9 mouse cellular contexts compared by ENCODE assay signal in genomic region chr6:29402693-29403342, GRCm38 (mm10). TPM values are rescaled to one million over a fixed set of nuclear protein-coding genes. Genes with fewer than 3 reads are reported as not detected.
DNase-seq lines count a peak whose midpoint lies in the region; ATAC-seq and TF ChIP-seq lines count a peak whose summit lies in the region.
"Had no signal": no experiment of that assay in that cellular context is flagged by ENCODE, and none has a peak within 500 bp of the region (broad histone marks: within the 10 kb centered on the region; RNA-seq: fewer than 3 reads in every experiment).

No protein-coding gene starts in this region.

- ATAC-seq in hindbrain, embryonic 12.5 days (ENCODE audit: low FRiP score) = no peak
- ATAC-seq in lung, postnatal 0 days = no peak

- peaks cover 11% of the 10 kb centered on the region for H3K27me3 ChIP-seq in hindbrain, embryonic 12.5 days
- H3K27me3 ChIP-seq in lung, postnatal 0 days (replicated peaks; ENCODE audit: insufficient read depth, low read length) = 0 out of 2 replicates have a peak, but pooled peaks cover 6% of the 10 kb centered on the region
- H3K27me3 ChIP-seq in testis, adult 2 months (ENCODE audit: control insufficient read depth, insufficient read depth, low read length) = no peaks in the 10 kb centered on the region

- 10% methylated on average over 34 of the region's 34 CpGs for WGBS in hindbrain, embryonic 12.5 days
- WGBS in lung, postnatal 0 days = 7% methylated on average over 33 of the region's 34 CpGs

- no peak overlapping the region for H3K4me3 ChIP-seq in hindbrain, embryonic 12.5 days
- H3K4me3 ChIP-seq in lung, postnatal 0 days (ENCODE audit: low read depth, low read length) = no peak overlapping the region
- H3K4me3 ChIP-seq in testis, adult 2 months (ENCODE audit: control insufficient read depth, low read depth, low read length) = peak overlapping the region; percentile 95

- H3K27ac ChIP-seq in hindbrain, embryonic 12.5 days = no peak overlapping the region
- no peak overlapping the region for H3K27ac ChIP-seq in lung, postnatal 0 days (ENCODE audit: low read length)
- H3K27ac ChIP-seq in testis, adult 2 months (ENCODE audit: control insufficient read depth, insufficient read depth, low read depth, low read length) = peak overlapping the region; percentile 75
- H3K27ac ChIP-seq: macrophage had no signal

- no peak overlapping the region for H3K9ac ChIP-seq in hindbrain, embryonic 12.5 days
- no peak overlapping the region for H3K9ac ChIP-seq in lung, postnatal 0 days (replicated peaks; ENCODE audit: low read depth)

- peak; percentile 24; the same call in 1 of the 2 replicates for TF ChIP-seq CTCF in lung, postnatal 0 days (IDR thresholded peaks at IDR 0.05)
- peak; percentile 66 for TF ChIP-seq CTCF in testis, adult 2 months (IDR thresholded peaks at IDR 0.05; ENCODE audit: control insufficient read depth, insufficient read depth, insufficient replicate concordance, low read depth, low read length)

- peaks cover 2% of the 10 kb centered on the region for H3K4me1 ChIP-seq in hindbrain, embryonic 12.5 days
- no peaks in the 10 kb centered on the region for H3K4me1 ChIP-seq in lung, postnatal 0 days (ENCODE audit: insufficient read depth, low read depth, low read length)
- H3K4me1 ChIP-seq in testis, adult 2 months (ENCODE audit: control insufficient read depth, insufficient read depth, low read length) = no peaks in the 10 kb centered on the region; the same call in 1 of the 2 replicates

- no peaks in the 10 kb centered on the region for H3K9me3 ChIP-seq in hindbrain, embryonic 12.5 days (replicated peaks)
- no peaks in the 10 kb centered on the region for H3K9me3 ChIP-seq in lung, postnatal 0 days (ENCODE audit: low read length)

- TF ChIP-seq EP300 in lung, postnatal 0 days (IDR thresholded peaks at IDR 0.05) = no peak

- peak; percentile 33 for DNase-seq in adrenal gland, postnatal 10 days
- DNase-seq in adrenal gland, postnatal 25 days = no peak
- DNase-seq in ovary, postnatal 36 days (ENCODE audit: low spot score) = peak; percentile 32
- DNase-seq in ovary, postnatal 10 days (ENCODE audit: low spot score) = no peak
- DNase-seq in lung, postnatal 0 days (ENCODE audit: low spot score) = no peak
- DNase-seq in frontal cortex, postnatal 25 days (ENCODE audit: low spot score in 2 of 2) = no peak

- peaks cover 12% of the 10 kb centered on the region; the same call in 1 of the 2 replicates for H3K36me3 ChIP-seq in hindbrain, embryonic 12.5 days
- no peaks in the 10 kb centered on the region for H3K36me3 ChIP-seq in lung, postnatal 0 days (ENCODE audit: insufficient read depth, low read length)
- H3K36me3 ChIP-seq in testis, adult 2 months (ENCODE audit: control insufficient read depth, insufficient read depth, low read length) = peaks cover 1% of the 10 kb centered on the region; the same call in 1 of the 2 replicates

- peak; percentile 69 for TF ChIP-seq POLR2A in testis, adult 2 months (IDR thresholded peaks at IDR 0.05; ENCODE audit: control insufficient read depth, low read depth, low read length)

- H3K4me2 ChIP-seq in hindbrain, embryonic 12.5 days (replicated peaks) = peak overlapping the region; percentile 19
- no peak overlapping the region for H3K4me2 ChIP-seq in lung, postnatal 0 days (replicated peaks; ENCODE audit: low read depth, low read length)

RNA-seq across cellular contexts. Expression of gene Ccdc136, which starts 6.7 kb away (rescaled TPM):
- 1 to 10 TPM; 3.5 to 6.7 TPM for total RNA-seq in adrenal gland, postnatal 10 days (2021)
- 3.6 and 4.7 TPM in 2 replicates for total RNA-seq in adrenal gland, postnatal 25 days (2021)
- polyA plus RNA-seq in hindbrain, embryonic 12.5 days (2016; fragmentation: Nextera tagmentation; extraction: Ambion mirVana) = 35.6 and 36.0 TPM in 2 replicates
- polyA plus RNA-seq in lung, postnatal 0 days (2015; fragmentation: Nextera tagmentation; extraction: Ambion mirVana) = 3.0 and 4.6 TPM in 2 replicates
- 927 and 1,013 TPM in 2 replicates for polyA plus RNA-seq in testis, adult 2 months (2012; rRNA removed)
- polyA plus RNA-seq: macrophage had no signal

RNA-seq across cellular contexts. Expression of gene Opn1sw, which starts 14.6 kb away (rescaled TPM):
- not detected for total RNA-seq in adrenal gland, postnatal 10 days (2021)
- 0.12 TPM in 1 of 2 replicates, not detected in the other for total RNA-seq in adrenal gland, postnatal 25 days (2021)
- polyA plus RNA-seq in hindbrain, embryonic 12.5 days (2016; fragmentation: Nextera tagmentation; extraction: Ambion mirVana) = 0.25 and 0.38 TPM in 2 replicates
- 0.30 and 0.56 TPM in 2 replicates for polyA plus RNA-seq in lung, postnatal 0 days (2015; fragmentation: Nextera tagmentation; extraction: Ambion mirVana)
- polyA plus RNA-seq in testis, adult 2 months (2012; rRNA removed) = not detected in 2 replicates
- polyA plus RNA-seq: macrophage had no signal

RNA-seq across cellular contexts. Expression of gene Flnc, which starts 30.2 kb away (rescaled TPM):
- total RNA-seq in adrenal gland, postnatal 10 days (2021) = 10 to 100 TPM; 17.6 to 41.6 TPM
- 1.4 and 1.8 TPM in 2 replicates for total RNA-seq in adrenal gland, postnatal 25 days (2021)
- 11.8 and 14.5 TPM in 2 replicates for polyA plus RNA-seq in hindbrain, embryonic 12.5 days (2016; fragmentation: Nextera tagmentation; extraction: Ambion mirVana)
- 1.2 and 1.5 TPM in 2 replicates for polyA plus RNA-seq in lung, postnatal 0 days (2015; fragmentation: Nextera tagmentation; extraction: Ambion mirVana)
- 2.6 and 3.4 TPM in 2 replicates for polyA plus RNA-seq in testis, adult 2 months (2012; rRNA removed)
- polyA plus RNA-seq: macrophage had no signal

RNA-seq across cellular contexts. Expression of gene Calu, which starts 54.9 kb away (rescaled TPM):
- 100 to 1,000 TPM; 194 TPM for total RNA-seq in adrenal gland, postnatal 10 days (2021)
- total RNA-seq in adrenal gland, postnatal 25 days (2021) = 126 and 127 TPM in 2 replicates
- polyA plus RNA-seq in hindbrain, embryonic 12.5 days (2016; fragmentation: Nextera tagmentation; extraction: Ambion mirVana) = 261 and 265 TPM in 2 replicates
- polyA plus RNA-seq in lung, postnatal 0 days (2015; fragmentation: Nextera tagmentation; extraction: Ambion mirVana) = 232 and 238 TPM in 2 replicates
- 12.0 and 13.5 TPM in 2 replicates for polyA plus RNA-seq in testis, adult 2 months (2012; rRNA removed)

Comparison
In these comparisons a context has a peak if more than half of its experiments do, and no peak if none do; other contexts are left out.
1. DNase-seq: peak in adrenal gland, postnatal 10 days (single experiment) and ovary, postnatal 36 days (single experiment); none in adrenal gland, postnatal 25 days (single experiment), ovary, postnatal 10 days (single experiment), lung, postnatal 0 days (single experiment) and frontal cortex, postnatal 25 days (0 of 2).
2. RNA of gene Ccdc136, which starts 6.7 kb away (polyA plus RNA-seq): 927 to 1,013 TPM in testis, adult 2 months; 35.6 to 36.0 TPM in hindbrain, embryonic 12.5 days and 3.0 to 4.6 TPM in lung, postnatal 0 days; every median in the first group is over 10 times any median in the second.